Mouse (Mus musculus) WW6 (cell line): Measurements from ENCODE around the gene Kcnk3.

Experiments
- DNase-seq: peaks from one replicate; pipeline ENCODE4 v3.0.0-alpha.2; 2013; ENCODE audit warnings: low read depth, low spot score

The Kcnk3 gene

DNA sequence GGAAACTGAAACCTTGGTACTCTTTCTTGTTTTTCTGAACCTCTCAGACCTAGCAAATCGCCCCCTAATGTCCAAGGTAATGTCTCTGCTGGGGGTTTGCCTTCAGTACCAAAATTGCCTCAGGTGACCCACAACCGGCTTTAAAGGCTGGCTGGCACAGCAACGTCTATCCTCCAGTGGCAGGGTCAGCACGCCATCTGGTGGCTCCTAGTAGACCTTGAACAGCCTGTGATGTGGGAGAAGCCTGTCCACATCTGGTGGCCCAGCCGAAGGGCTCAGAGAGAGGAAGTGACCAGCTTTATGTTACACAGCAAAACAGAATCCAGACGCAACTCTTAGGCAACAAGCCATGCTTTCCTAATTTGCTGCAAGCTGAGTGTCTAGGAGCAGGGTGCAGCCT lies 50.1 kb downstream of the Kcnk3 start:
- no peak for DNase-seq

DNA sequence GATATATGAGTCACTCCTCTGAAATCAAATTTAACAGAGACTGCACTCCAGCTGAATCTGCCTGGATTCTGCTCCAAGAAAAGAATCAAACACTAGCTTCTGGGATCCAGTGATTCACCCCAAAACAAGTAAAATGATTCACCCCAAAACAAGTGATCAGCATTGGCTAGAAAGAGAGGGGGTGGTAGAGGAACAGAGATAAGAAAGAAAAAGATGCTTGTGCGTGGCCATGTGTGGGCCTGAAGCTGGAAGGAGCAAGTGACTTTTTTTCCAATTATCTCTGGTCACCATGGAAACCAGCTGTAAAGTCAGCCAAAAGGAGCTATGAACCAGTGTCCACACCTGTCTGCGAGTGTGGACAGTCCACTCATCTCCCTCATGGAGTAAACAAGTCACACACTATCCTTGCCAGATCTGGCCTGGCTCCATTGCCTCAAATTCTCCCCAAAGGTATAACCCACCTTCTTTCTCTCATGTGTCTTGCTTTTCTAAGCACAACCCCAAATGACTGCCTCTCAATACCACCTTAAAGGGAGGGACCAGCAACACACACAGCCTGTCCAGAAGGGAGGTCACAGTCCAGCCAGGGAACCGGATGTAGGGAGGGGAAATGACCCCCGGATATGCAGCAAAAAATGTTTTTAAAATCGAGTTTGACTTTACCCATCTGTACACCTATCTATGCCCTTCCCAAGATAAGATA lies 55.7 kb downstream of the Kcnk3 start:
- no peak for DNase-seq

DNA sequence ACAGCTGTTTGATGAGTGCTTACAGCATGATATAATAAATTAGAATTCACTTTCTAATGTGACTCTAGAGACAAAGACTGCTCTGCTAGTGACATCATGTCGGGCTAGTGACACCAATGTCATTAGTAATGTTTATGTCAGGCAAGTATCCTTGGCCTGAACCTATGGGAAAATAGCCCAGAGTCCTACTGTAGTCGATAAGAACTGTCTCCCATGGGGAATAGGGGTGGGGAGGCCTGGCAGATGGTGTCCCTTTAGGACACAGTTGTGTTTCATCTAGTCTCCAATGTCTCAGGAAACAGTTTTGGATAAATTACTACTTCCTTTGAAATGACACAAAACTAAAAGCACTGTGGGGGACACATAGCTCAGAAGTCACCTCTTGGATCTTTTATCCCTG lies 58.1 kb downstream of the Kcnk3 start:
- DNase-seq = no peak

DNA sequence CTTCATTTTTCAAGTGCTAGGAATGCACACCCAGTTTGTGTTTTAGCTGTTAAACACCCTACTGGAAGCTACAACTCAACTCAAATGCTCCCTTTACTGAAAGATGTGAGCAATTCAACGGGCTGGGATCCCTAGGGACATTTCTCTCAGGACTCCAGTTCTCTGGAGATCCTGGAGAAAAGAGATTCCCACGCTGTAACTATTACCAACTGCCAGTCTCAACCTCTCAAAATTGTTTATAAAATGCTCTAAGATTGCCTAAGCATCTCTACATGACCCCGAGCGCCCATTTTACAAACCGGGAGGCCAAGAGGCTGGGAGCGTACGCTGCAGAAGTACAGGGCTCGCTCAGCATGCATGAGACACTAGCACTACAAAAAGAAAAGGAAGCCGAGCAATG lies 59.4 kb downstream of the Kcnk3 start:
- no peak for DNase-seq

DNA sequence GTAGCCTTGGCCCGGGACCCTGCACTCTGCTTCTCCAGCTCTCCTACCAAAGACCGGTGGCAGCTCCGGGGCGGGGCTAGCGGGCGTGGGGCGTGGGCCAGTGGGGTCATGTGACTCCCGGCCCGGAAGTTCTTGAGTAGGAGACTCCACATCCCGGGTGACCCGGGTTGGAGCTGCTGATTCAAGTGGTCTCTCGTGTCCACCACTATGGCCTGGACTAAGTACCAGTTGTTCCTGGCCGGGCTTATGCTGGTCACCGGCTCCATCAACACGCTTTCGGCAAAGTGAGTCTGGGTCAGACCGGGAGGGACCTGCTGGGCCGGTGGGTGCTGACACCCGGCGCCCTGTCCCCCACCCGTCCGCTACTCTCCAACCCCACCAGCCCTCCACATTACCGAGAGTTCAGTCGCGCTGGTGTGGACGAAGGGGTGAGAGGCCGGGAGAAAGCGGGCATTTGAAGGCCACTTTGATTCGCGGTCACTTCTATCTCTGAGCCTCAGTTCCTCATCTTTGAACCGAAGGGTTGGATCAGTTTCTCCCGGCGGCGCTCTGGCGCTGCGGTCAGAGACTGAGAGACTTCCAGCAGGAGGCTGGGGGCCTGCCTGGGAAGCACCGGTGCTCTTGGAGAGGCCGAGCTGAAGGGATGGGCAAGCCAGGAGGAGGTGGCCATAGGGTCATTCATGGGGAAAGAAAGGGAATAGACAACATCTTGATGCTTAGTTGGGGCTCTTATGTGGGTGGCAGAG lies 60.0 kb downstream of the Kcnk3 start, which contains the start of gene Slc35f6:
Gene Slc35f6, plus strand, starts transcription at position 119 of the 746 bp plus-strand sequence.
- peak; percentile 48 for DNase-seq

DNA sequence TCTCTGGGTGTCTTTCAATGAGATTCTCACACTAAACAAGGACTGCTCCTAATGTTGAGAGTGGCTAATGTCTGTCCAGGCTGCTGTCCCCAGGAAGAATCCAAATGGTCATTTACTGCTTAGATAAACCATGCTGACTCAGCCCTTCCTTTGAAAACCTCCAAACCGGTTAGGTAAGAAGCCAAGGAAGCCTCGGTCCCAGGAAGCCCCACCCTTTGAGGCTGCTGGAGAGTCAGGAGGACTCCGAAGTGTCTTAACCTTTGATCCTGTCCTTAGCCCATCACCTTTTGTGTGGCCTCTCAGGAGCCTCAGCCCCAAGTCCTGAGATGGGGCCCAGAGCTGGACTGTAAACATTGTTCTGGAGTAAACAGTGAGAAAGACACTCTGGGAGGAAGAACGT lies 61.6 kb downstream of the Kcnk3 start:
- no peak for DNase-seq

DNA sequence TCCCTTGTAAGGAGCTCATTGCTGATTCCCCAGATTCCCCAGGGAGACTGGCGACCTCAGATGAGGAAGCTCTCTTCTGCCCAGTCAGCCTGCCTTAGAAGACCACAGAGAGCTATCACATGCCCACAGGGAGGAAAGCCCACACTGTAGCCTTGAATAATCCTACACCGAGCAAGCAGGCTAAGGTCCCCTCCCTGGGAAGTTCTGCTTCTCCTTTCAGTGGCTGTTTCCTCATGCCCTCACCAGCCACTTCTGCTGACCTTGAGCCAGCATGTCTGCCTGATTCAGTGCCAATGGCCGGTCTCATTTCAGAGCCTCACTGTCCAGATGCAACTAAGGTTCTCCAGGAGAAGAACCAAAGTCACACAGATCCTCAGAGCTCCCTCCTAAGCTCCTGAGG lies 62.8 kb downstream of the Kcnk3 start:
- DNase-seq = no peak

DNA sequence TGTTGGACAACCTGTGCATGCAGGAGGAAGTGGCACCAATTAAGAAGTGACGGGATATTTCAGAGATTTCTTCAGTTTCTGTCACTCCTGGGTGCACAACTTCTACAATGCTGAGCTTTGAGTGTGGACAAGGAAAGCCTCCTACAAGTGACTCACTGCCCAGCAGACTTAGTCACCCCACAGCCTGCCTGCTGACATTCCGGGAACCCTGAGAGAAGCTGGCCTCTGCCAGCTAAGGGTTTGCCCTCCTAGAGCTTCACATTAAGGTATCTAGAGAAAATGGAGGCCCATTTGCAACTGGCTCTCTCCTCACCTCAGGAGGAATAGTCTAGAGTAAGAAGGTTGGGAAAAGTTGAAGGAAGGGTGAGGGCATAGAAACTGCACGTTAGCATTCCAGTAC lies 63.6 kb downstream of the Kcnk3 start:
- DNase-seq = no peak

DNA sequence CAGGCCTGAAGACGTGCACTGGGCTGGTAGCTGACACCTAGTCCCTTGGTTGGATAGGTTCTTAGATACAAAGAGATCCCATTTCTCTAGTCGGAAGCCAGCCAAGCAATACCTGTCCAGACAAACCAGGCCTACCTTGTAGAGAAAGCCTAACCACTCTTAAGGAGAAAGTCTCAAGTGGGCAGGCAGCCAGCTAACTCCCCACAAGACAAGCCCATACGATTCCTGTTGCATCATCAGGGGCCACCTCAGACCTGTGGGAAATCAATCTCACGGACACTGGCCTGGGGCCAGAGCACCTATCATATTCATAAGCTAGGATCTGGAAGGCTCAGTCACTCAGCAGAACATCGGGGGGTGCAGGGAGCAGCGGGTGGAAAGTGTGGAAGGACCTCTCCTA lies 65.3 kb downstream of the Kcnk3 start:
- DNase-seq = no peak

DNA sequence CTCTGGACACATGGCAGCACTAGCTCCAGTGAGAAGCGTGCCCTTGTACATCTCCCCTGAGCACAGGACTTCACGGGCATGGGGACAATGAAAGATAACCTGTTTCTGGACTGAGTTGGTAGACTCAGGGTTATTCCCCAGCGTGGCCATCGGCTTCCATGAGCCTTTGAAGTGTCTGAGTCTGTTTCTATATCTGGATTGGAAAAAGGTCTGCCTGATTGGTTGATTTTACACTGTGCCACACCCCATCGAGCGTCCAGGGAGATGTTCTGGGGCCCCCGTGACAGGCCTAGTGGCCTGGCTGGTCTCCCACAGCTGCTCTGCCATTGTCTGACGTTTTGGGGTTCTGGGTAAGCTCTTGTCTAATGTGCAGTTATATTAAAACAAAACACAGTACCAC lies 67.1 kb downstream of the Kcnk3 start:
- no peak for DNase-seq

DNA sequence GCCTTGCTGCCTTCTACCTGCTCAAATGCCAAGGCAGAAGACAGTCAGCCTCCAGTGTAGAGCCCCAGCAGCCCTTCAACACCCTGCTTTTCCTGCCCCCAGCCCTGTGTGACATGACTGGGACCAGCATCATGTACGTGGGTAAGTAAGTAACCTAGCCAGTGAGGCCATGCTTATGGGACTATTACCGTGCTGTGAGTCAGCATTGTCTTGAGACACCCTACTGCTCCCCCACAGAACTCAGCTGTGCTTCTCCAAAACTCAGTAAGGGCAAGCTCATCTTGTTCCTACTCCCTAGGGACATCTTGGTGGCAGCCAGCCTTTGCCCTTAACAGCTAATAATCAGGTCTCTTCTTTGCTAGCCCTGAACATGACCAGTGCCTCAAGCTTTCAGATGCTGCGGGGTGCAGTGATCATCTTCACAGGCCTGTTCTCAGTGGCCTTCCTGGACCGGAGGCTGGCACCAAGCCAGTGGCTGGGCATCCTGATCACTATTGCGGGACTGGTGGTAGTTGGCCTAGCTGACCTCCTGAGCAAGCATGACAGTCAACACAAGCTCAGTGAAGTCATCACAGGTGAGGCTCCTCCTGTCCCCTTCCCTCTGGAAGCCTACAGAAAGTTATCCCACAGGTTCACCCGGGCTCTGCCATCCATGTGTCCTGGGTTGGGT lies 67.7 kb downstream of the Kcnk3 start:
- DNase-seq = no peak

DNA sequence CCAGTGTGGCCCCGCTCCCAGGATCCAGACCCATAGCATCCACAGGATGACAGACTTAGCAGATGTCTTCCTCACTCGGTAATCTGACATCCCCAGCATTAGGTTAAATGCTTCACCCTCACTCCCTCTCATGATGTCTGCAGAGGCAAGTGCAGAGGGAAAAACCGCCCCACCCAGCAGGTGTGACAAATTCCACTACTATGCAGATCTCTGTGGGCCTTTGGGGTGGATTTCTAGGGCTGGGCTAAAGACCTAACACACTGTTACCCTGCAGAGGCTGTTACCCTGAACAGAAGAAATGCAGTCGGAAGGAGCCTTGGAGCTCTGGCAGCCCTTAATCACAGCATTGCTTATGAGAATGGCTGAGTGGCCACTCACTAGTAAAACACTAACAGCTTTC lies 71.1 kb downstream of the Kcnk3 start:
- DNase-seq = no peak

DNA sequence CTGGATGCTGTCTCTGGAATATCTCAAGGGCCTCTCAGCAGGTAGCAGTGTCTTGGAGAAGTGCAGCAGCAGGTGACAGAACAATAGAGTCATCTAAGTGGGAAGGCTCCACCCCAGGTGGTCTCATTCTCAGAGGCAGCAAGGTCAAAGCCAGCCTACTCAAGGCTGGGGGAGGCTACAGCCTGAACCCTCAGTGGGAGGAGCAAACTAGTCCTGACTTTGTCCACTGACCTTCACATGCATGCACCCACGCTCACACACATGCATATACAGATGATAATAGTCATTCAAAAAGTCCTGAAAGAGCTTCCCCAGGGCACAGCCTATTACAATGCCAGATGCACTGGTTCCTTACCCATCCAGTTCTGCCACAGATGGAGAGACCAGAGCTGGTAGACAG lies 72.3 kb downstream of the Kcnk3 start:
- no peak for DNase-seq

DNA sequence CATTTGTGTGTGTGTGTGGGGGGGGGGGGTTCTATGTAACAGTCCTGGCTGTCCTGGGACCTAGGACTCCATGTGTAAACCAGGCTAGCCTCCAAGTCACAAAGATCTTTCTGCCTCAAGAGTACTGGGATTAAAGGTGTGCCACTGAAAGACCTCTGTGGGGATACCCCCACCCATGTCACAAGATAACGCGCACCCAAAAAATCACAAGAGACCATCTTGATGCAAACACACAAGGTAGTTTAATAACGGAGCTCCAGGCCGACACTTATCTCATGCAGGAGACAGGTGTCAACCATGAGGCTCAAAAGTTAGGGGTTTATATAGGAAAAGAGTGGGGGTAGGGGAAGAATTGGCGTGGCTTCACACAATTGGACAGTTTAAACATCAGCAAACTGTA lies 72.8 kb downstream of the Kcnk3 start:
- no peak for DNase-seq

DNA sequence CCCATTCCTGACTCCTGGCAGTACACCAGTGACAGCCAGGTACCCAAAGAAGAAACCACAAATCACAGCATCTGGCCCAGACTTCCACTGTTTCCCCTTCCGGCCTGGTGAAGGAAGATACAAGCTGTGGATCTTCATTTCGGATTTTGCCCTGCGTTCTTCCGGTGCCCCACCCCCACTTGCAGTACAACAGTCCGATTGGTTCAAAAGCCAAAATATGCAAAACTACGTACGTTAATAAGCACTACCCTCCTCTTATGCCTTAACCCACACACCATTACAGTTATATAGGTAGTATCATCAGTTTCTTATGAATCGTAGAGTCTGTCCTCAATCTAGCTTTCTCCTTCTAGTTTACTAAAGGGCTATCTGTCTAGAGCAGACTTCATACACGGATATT lies 77.4 kb downstream of the Kcnk3 start:
- no peak for DNase-seq

DNA sequence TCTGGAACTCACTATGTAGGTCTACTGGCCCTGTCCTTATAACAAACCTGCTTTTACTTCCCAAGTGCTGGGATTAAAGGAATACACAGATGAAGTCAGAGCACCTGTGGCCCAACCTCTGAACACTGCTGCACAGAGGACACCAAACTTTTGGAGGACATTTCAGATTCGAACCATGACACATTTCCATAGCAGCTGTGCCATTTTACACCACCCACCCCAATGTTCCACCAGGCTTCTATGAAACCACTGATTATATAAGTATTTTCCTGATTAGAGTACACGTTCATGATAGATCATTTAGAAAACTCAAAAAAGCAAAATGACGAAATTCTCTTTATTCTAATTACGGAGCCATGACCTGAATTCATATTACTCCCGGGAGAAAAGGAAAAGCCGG lies 78.0 kb downstream of the Kcnk3 start:
- no peak for DNase-seq

DNA sequence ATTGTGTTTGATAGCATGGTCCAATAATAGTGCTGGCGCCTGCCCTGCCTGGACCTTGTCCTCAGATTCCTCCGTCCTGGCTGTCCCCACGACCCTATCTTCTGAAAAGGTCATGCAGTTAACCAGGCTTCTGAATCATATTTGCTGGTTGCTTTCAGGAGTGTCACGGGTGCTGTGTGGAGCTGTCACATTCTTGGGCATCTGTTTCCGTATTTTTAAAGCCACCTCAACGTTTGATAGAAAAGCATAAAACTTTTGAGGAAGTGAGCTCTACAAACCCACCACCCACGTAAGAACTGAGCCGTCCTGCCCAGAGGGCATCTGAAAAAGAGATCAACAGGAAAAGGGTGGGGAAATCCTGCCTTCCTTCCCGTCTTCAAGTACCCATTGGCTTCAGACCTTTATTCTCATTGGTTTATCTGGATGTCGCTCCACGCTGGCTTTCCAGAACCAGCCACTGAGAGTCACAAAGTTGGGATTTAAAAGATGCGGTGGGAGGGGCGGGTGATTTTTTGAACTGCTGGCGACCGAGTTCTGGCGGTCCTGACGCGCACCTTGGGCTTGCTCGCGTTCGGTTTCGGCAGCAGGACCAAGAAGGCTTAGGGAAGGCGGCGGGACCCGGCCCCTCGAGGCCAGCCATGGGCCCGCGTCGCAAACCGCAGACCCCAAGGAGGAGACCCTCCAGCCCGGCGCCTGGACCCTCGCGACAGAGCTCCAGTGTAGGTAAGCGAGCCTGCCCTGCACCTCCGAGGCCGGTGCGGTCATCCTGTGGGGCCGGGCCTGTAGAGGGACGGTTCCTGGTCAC lies 78.6 kb downstream of the Kcnk3 start, which contains the start of gene Cenpa:
Gene Cenpa, plus strand, starts transcription at position 387 of the 805 bp plus-strand sequence.
- DNase-seq = peak; percentile 77

DNA sequence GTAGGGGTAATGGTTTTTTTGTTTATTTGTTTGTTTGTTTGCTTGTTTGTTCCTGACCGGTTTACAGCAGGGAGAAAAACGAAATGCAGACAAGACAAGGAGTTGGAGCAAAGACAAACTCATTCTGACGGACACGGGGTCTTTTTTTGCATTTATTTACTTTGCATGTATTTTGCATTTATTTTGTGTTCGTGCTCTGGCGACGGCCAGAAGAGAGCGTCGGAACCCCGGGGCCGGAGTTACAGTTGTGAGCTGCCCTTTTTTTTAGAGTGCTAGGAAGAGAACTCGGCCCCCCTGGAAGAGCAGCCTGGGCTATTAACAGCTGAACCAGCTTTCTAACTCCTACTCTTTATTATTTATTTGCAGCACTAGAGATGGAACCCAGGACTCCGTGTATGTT lies 79.2 kb downstream of the Kcnk3 start:
- no peak for DNase-seq

DNA sequence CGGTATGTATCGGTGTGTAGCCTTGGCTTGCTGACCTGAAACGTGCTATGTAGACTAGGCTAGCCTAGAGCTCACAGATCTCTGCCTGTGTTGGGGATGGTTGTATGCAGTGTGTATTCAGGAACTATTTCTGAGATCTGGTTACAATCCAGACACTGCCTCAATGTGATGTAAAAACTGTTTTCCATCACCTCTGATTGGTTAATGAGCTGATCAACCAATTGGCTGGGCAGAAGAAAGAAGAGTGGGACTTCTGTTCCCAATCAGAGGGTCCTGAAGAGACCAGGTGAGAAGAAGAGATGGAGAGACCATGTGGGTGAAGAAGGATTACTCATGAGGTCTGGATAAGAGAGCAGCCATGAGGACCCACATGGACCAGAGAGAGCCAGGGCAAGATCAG lies 79.7 kb downstream of the Kcnk3 start:
- DNase-seq = no peak

DNA sequence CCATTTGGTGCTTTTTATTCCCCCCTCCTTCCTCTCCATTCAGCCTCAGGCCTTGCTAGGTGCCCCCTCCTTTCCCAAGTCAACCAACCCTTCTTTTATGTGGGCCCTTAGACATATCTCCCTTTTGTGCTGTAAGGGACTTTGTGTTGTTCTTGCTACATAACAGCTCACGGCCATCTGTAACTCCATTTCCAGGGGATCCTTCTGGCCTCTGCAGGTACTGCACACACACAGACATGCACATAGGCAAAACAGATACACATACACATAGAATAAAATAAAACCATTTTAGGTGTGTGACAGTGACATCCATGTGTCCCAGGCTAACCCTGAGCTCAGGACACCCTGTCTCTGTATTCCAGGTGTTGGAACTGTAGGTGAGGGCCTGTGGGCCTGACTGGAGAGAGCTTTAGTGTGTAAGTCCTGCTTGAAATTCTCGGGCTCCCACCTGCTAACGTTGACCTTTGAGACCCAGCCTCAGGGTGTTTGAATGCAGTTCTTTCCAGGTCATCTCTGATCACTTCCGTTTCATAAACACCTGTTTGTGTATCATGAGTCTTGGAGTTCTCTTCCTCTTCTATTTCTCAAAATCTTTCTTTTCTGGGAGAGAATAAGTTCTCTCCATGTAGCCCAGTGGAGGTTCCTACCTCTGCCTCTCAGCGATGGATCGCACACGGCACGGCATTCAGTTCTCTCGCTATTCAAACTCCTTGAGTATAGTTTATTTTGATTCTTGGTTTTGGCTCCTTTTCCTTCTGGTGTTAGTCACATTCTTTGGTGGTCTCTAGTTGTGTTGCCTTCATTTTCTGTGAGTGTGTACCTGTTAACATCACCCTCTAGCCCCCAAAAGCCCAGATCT lies 80.9 kb downstream of the Kcnk3 start:
- no peak for DNase-seq

DNA sequence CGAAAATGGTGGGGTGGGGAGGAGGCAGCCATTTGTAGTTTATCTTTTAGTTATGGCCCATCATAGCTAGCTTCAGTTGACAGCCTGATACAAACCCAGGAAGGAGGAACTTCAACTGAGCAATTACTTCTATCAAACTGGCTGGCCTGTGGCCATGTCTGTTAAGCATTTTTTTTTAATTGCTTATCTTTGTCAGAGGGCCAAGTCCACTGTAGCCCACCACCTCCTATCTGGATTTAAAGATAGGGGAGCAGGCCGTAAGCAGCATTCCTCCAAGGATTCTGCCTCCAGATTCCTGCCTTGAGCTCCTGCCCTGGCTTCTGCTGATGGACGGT lies 81.5 kb downstream of the Kcnk3 start:
- no peak for DNase-seq
